Mouse (Mus musculus): ENCODE data around the gene Ralgapa2.

- TF ChIP-seq CTCF (IDR thresholded peaks at IDR 0.05; ENCODE audit: control insufficient read depth, insufficient read depth, insufficient read length) (no peak), USF1 (IDR thresholded peaks at IDR 0.05; ENCODE audit: low read depth) (no peak), MAX (IDR thresholded peaks at IDR 0.05) (no peak), CEBPB (IDR thresholded peaks at IDR 0.05; ENCODE audit: low read depth) (no peak)
Observed at GRCm38 (mm10) chr2:146551818-146552217, 39.7 kb upstream of the Ralgapa2 start.
